Mouse (Mus musculus) midbrain, embryonic 15.5 days (tissue): ENCODE data around the gene Ntf3. TPM values are rescaled to one million over a fixed set of nuclear protein-coding genes. Genes with fewer than 3 reads are reported as not detected.

Experiments
- ATAC-seq: fragments of 200-750 bp; cut with Nextera tagmentation; replicated peaks from 2 replicates; pipeline ENCODE4 v1.8.0; 2017; ENCODE audit warnings: moderate TSS enrichment
- H3K27ac ChIP-seq: fragments of 300-500 bp; sonication (generic); 2 replicates; pipeline ENCODE4 v1.5.1; 2015; ENCODE audit warnings: mild to moderate bottlenecking, inconsistent platforms
- H3K27me3 ChIP-seq: fragments of 300-500 bp; sonication (generic); replicated peaks from 2 replicates; pipeline ENCODE4 v1.6.1; 2015; ENCODE audit warnings: inconsistent platforms
- H3K36me3 ChIP-seq: fragments of 300-500 bp; sonication (generic); replicated peaks from 2 replicates; pipeline ENCODE4 v1.6.1; 2015; ENCODE audit warnings: inconsistent platforms
- H3K4me1 ChIP-seq: fragments of 300-500 bp; sonication (generic); 2 replicates; pipeline ENCODE4 v1.6.1; 2015; ENCODE audit warnings: inconsistent platforms
- H3K4me2 ChIP-seq: fragments of 300-500 bp; sonication (generic); 2 replicates; pipeline ENCODE4 v1.6.1; 2015; ENCODE audit warnings: inconsistent platforms, mild to moderate bottlenecking, moderate library complexity
- H3K4me3 ChIP-seq: fragments of 300-500 bp; sonication (generic); 2 replicates; pipeline ENCODE4 v1.5.1; 2015; ENCODE audit warnings: mild to moderate bottlenecking, inconsistent platforms
- H3K9ac ChIP-seq: fragments of 300-500 bp; sonication (generic); 2 replicates; pipeline ENCODE4 v1.6.1; 2015; ENCODE audit warnings: mild to moderate bottlenecking, inconsistent platforms
- H3K9me3 ChIP-seq: fragments of 300-500 bp; sonication (generic); 2 replicates; pipeline ENCODE4 v1.6.1; 2016; ENCODE audit warnings: inconsistent platforms
- WGBS: fragments of 180-500 bp; shearing (Covaris S2); methylation state at CpG from one replicate; pipeline ENCODE4 v1.1.7; 2015; ENCODE audit warnings: mixed read lengths; 5-methylcytosine and 5-hydroxymethylcytosine counted together
- polyA plus RNA-seq: library from polyadenylated mRNA; unstranded; fragments of >200 nt; fragmentation: Nextera tagmentation; extraction: Ambion mirVana; gene quantifications from 2 replicates; pipeline ENCODE4 v1.2.1, GENCODE M21; 2015

Gene Ntf3
- polyA plus RNA-seq = 1.3 and 2.3 TPM in 2 replicates

DNA sequence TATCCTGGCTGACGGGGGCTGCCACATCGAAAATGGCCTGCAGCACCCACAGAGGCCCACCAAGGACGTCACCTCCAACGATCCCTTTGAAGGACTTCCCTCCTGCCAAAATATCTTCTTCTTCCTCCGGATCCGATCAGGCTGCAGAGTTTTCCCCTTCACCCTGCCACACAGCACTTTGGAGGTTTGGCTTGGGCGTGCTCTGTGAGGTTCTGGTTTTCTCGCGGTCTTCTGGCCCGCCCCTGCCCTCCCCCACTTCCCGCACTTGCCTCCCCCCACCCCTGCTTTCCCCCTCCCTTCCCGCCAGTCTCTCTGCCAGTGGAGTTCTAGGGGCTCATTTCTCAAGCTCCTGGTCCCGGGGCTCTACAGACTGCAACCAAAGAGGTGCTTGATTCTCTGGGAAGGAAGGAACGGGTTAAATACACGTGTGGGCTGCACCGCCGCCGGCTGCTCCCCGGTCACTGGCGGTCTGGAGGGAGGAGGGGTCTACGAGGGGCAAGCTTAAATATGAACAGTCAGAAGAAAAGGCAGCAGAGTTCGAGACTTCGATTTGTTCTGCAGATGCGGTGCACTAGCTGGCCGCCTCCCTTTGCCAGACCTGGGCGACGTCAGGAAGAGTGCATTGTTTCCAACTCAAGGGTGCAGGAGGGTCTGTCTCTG lies at the start of gene Ntf3:
TSS of gene Ntf3 (minus strand) at position 363 of the 660 bp plus-strand sequence.
- H3K27ac ChIP-seq = no peak within 1 kb of the TSS
- H3K4me2 ChIP-seq = peak within 1 kb of the TSS; percentile 57
- WGBS = under 1% methylated on average over 26 of the region's 27 CpGs
- peaks cover 51% of the 10 kb centered on the region for H3K27me3 ChIP-seq
- H3K36me3 ChIP-seq = no peaks in the 10 kb centered on the region
- peak within 1 kb of the TSS; percentile 28; the same call in 1 of the 2 replicates for H3K9ac ChIP-seq
- ATAC-seq = no peak
- peaks cover 41% of the 10 kb centered on the region for H3K4me1 ChIP-seq
- no peaks in the 10 kb centered on the region for H3K9me3 ChIP-seq
- H3K4me3 ChIP-seq = peak within 1 kb of the TSS; percentile 33

DNA sequence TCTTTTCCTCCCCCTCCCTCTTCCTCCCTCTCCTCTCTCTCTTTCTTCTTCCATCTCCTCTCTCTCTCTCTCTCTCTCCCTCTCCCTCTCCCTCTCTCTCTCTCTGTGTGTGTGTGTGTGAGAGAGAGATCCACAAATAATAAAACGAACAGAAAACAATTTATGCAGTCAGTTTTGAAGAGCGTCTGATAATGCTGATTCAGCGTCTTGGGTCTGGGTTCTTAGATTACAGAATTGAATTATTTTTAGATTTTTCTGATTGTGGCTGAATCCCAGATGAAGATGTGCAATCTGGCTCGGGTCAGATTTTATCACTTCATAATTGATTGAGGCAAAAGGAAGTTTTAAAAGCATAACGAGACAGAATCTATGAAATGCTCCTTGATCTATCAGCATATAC lies 46.6 kb upstream of the Ntf3 start:
- H3K36me3 ChIP-seq = no peaks in the 10 kb centered on the region
- H3K4me2 ChIP-seq = no peak overlapping the region
- ATAC-seq = no peak
- H3K9ac ChIP-seq = no peak overlapping the region
- H3K9me3 ChIP-seq = no peaks in the 10 kb centered on the region
- 77% methylated on average over 5 of the region's 5 CpGs for WGBS
- no peak overlapping the region for H3K27ac ChIP-seq
- H3K4me3 ChIP-seq = no peak overlapping the region
- H3K27me3 ChIP-seq = no peaks in the 10 kb centered on the region
- H3K4me1 ChIP-seq = no peaks in the 10 kb centered on the region

DNA sequence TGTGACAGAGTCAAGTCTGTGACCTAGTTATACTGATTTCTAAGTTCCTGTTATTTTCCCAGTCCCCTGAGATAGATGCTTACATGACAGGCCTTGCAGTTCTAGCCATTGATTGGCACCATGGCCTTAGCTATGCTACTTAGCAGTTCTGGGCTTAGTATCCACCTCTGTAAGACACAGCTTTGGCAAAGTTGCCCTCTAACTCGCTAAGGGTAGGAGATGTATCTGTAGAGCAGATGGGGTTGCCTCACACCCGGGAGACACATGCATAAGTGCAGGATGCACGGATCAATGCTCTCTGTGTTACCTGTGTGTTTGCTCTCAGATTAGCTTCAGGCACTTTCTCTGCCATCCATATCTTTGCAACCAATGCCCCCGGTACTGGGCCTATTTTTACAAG lies 36.7 kb upstream of the Ntf3 start:
- no peak overlapping the region for H3K4me3 ChIP-seq
- H3K27ac ChIP-seq = no peak overlapping the region
- H3K4me1 ChIP-seq = no peaks in the 10 kb centered on the region
- H3K9me3 ChIP-seq = no peaks in the 10 kb centered on the region
- no peak for ATAC-seq
- 82% methylated on average over 4 of the region's 4 CpGs for WGBS
- H3K9ac ChIP-seq = no peak overlapping the region
- no peaks in the 10 kb centered on the region for H3K36me3 ChIP-seq
- H3K27me3 ChIP-seq = no peaks in the 10 kb centered on the region
- H3K4me2 ChIP-seq = no peak overlapping the region

DNA sequence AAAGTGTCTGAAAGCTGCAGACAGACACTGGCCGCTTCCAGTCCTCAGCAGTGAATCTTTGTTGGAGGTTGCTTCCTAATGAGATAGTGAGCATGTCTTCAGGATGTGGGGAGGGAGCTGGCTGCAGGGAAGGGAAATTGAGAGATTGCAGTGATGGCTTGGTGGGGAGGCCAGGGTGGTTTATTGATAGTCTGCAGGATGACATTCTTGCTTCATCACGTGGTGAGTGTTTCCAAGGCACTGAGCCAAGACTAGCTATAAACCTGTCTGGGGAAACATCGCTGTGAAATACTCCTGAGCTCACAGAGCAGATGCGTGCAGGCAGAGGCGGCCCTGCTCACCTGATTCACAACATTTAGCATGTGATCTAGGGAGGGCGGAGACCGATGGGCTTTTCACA lies 36.2 kb upstream of the Ntf3 start:
- 78% methylated on average over 7 of the region's 7 CpGs for WGBS
- no peaks in the 10 kb centered on the region for H3K4me1 ChIP-seq
- H3K9me3 ChIP-seq = no peaks in the 10 kb centered on the region
- H3K9ac ChIP-seq = no peak overlapping the region
- H3K36me3 ChIP-seq = no peaks in the 10 kb centered on the region
- H3K4me3 ChIP-seq = no peak overlapping the region
- no peak overlapping the region for H3K27ac ChIP-seq
- H3K4me2 ChIP-seq = no peak overlapping the region
- H3K27me3 ChIP-seq = no peaks in the 10 kb centered on the region
- no peak for ATAC-seq

DNA sequence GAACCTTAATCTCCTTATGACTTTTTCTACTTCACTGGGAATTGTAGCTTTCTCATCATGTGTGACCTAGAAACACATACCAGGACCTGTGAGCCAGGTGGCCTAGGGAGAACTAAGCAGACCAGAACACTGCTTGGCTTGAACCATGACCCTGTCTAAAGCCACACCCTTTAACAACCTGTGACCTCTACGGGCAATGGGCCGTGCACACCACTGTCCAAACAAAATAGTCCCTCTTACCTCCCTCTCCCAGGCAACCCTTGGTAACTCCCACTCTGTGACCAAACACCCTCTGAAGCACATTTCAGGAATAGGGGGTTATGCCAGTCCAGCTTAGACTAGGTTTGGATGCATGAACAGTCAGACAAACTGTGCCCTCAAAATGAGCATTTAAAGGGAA lies 35.0 kb upstream of the Ntf3 start:
- no peaks in the 10 kb centered on the region for H3K4me1 ChIP-seq
- no peak overlapping the region for H3K4me2 ChIP-seq
- H3K9ac ChIP-seq = no peak overlapping the region
- no peak for ATAC-seq
- 83% methylated on average over 2 of the region's 2 CpGs for WGBS
- no peaks in the 10 kb centered on the region for H3K36me3 ChIP-seq
- no peak overlapping the region for H3K27ac ChIP-seq
- H3K4me3 ChIP-seq = no peak overlapping the region
- no peaks in the 10 kb centered on the region for H3K27me3 ChIP-seq
- H3K9me3 ChIP-seq = no peaks in the 10 kb centered on the region

DNA sequence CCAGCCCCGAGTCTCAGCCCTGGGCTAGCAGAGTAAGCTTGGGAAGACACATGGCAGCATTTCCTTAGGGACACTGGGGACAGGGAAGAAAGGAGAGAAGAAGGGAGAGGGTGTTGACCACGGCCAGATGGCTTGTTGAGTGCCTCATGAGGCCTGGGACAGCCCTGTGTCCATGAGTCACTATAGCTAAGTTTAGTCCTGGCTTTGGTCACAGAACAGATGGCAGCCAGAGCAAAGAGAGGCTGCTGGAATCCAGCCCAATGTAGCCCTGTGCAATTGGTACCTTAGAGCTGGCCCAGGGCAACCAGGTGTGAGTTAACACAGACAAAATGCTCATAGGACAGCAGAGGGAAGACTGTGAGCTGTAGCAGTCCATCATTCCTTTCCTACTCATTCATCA lies 33.2 kb upstream of the Ntf3 start:
- no peak overlapping the region for H3K4me3 ChIP-seq
- H3K9me3 ChIP-seq = no peaks in the 10 kb centered on the region
- ATAC-seq = no peak
- H3K36me3 ChIP-seq = no peaks in the 10 kb centered on the region
- H3K4me1 ChIP-seq = no peaks in the 10 kb centered on the region
- H3K9ac ChIP-seq = no peak overlapping the region
- H3K27me3 ChIP-seq = no peaks in the 10 kb centered on the region
- no peak overlapping the region for H3K27ac ChIP-seq
- 84% methylated on average over 2 of the region's 2 CpGs for WGBS
- no peak overlapping the region for H3K4me2 ChIP-seq

DNA sequence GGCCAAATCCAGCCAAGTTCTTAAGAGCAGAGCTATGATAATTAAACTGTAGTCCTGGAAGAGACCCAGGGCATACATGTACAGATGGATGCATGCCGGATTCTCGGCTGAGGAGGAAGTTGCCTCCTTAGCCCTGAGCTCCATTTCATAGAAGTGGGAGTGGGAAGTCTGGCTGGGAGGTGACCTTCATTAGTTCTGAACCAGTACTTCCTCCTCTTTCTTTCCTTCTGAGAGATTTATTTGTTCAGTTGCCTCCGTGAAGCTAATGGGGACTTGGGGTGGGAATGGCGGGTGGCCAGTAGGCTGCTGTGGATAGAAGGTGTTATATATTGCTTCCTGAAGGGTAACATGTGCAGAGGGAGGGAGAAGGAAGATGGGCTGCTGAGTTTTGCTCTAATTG lies 28.1 kb upstream of the Ntf3 start:
- Histone ChIP-seq H3K9ac (no peak overlapping the region), H3K27ac (no peak overlapping the region), H3K9me3 (no peaks in the 10 kb centered on the region), H3K36me3 (no peaks in the 10 kb centered on the region), H3K4me1 (no peaks in the 10 kb centered on the region), H3K4me3 (no peak overlapping the region), H3K4me2 (no peak overlapping the region), H3K27me3 (no peaks in the 10 kb centered on the region)
- no peak for ATAC-seq
- 86% methylated on average over 4 of the region's 4 CpGs for WGBS

DNA sequence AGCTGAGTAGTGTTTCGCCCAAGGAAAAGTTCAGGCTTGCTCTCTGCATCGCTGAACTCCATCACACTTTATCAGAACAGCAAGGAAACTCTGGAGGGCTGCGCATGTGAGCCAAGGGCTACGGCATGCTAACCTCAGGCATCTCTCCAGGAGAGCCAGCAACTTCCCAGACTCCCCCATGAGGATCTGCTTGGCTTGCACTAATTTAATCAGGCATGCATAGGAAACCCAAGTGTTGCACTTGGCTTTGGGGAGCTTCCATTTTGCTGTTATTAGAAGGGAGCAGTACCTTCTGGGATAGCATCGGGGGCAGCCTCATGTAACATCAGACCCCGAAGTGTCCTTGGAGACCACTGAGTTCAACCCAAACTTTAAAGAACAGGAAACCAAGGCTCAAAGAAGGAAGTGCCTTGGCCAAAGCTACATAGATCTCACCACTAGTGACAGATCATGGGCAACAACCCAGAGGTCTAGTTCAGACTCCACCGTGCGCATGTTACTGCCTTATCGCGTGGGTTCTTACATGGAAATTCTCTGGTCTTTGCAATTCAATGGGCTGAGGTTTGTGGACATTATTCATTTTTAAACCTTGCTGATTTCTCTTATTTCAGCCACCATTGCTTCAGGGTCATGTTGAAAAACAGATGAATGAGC lies 23.6 kb upstream of the Ntf3 start:
- 92% methylated on average over 10 of the region's 10 CpGs for WGBS
- no peak overlapping the region for H3K9ac ChIP-seq
- H3K4me1 ChIP-seq = no peaks in the 10 kb centered on the region
- no peak overlapping the region for H3K4me3 ChIP-seq
- H3K27ac ChIP-seq = no peak overlapping the region
- ATAC-seq = no peak
- H3K36me3 ChIP-seq = no peaks in the 10 kb centered on the region
- H3K9me3 ChIP-seq = no peaks in the 10 kb centered on the region
- H3K4me2 ChIP-seq = no peak overlapping the region
- H3K27me3 ChIP-seq = no peaks in the 10 kb centered on the region

DNA sequence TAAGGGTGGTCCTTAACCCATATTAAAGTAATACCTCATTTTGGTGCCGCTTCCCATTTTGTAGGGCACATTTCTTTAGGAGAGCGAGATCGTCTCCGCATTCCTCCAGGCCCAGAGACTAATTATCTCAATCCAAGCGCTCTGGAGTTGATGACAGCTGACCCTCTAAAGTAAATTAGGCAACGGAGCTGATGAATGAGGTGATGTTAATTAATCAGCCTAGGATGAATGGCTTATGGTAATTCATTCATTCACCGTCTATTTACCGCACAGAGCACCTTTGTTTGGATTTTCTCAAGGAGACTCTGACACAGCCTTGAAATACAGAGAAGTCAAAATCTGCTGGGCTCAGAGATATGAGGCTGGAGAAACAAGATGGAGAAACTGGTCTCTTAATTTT lies 20.7 kb upstream of the Ntf3 start:
- WGBS = 61% methylated on average over 8 of the region's 8 CpGs
- Histone ChIP-seq H3K4me2 (no peak overlapping the region), H3K27me3 (no peaks in the 10 kb centered on the region), H3K9ac (no peak overlapping the region), H3K4me1 (no peaks in the 10 kb centered on the region), H3K36me3 (no peaks in the 10 kb centered on the region), H3K9me3 (no peaks in the 10 kb centered on the region), H3K4me3 (no peak overlapping the region), H3K27ac (no peak overlapping the region)
- ATAC-seq = no peak

DNA sequence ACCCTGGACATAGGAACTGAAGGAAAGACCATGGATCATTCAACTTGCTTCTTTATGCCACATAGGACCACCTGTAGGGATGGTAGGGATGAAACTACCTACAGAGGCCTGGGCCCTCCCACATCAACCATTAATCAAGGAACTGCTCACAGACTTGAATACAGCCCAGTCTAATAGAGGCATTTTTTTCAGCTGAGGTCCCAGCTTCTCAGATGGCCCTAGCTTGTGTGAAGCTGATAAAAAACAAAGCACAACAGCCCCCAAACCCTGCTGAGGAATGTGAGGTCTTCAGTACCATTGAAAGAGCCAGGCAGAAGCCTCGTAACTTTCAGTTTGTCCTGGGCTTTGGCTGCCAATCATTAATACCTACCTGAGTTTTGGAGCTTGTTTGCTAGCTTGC lies 19.4 kb upstream of the Ntf3 start:
- H3K27ac ChIP-seq = no peak overlapping the region
- H3K9me3 ChIP-seq = no peaks in the 10 kb centered on the region
- no peaks in the 10 kb centered on the region for H3K27me3 ChIP-seq
- H3K4me2 ChIP-seq = no peak overlapping the region
- H3K4me3 ChIP-seq = no peak overlapping the region
- no peaks in the 10 kb centered on the region for H3K36me3 ChIP-seq
- no peak for ATAC-seq
- no peaks in the 10 kb centered on the region for H3K4me1 ChIP-seq
- H3K9ac ChIP-seq = no peak overlapping the region
- 79% methylated on average over 1 of the region's 1 CpGs for WGBS

DNA sequence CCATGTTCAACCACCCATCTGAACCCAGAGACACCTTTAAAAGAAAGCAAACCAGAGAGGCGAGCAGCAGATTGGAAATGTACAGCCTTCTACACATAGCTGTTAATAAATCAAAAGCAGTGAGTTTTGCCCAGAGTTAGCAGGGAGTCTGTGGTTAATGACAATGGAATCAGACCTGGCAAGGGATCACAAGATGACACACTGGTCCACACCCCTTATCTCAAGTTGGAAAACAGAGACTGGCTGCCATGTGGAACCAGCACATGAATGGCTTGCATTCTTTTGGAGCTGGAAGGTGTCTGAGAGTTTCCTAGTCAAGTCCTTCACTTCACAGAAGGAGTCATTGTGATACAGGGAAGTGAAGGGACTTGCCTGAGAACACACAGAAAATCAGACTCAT lies 5.4 kb upstream of the Ntf3 start:
- no peak overlapping the region for H3K4me3 ChIP-seq
- H3K4me1 ChIP-seq = peaks cover under 1% of the 10 kb centered on the region
- no peak overlapping the region for H3K27ac ChIP-seq
- H3K27me3 ChIP-seq = peaks cover 3% of the 10 kb centered on the region; the same call in 1 of the 2 replicates
- 95% methylated on average over 1 of the region's 1 CpGs for WGBS
- no peaks in the 10 kb centered on the region for H3K36me3 ChIP-seq
- H3K9ac ChIP-seq = no peak overlapping the region
- ATAC-seq = no peak
- no peak overlapping the region for H3K4me2 ChIP-seq
- no peaks in the 10 kb centered on the region for H3K9me3 ChIP-seq

DNA sequence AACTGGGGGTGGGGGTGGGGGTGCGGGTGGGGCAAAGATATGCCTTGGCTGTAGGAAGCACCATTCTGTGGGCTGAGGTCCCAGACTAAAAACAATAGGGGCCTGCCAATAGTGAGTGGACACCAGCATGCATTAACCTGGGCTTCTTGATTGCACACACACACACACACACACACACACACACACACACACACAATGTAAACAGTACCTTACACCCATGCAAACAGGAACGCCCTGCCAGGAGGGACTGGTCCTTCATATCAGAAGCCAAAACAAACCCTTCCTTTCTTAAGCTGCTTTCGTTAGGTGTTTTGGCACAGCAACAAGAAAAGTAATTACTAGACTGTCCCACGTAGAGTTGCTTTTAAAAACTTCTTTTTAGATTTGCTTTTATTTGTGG lies 4.1 kb upstream of the Ntf3 start:
- H3K4me1 ChIP-seq = peaks cover 9% of the 10 kb centered on the region
- 89% methylated on average over 4 of the region's 4 CpGs for WGBS
- H3K4me3 ChIP-seq = no peak overlapping the region
- peaks cover 15% of the 10 kb centered on the region for H3K27me3 ChIP-seq
- H3K9ac ChIP-seq = no peak overlapping the region
- no peak overlapping the region for H3K4me2 ChIP-seq
- H3K9me3 ChIP-seq = no peaks in the 10 kb centered on the region
- ATAC-seq = no peak
- H3K36me3 ChIP-seq = no peaks in the 10 kb centered on the region
- H3K27ac ChIP-seq = no peak overlapping the region

DNA sequence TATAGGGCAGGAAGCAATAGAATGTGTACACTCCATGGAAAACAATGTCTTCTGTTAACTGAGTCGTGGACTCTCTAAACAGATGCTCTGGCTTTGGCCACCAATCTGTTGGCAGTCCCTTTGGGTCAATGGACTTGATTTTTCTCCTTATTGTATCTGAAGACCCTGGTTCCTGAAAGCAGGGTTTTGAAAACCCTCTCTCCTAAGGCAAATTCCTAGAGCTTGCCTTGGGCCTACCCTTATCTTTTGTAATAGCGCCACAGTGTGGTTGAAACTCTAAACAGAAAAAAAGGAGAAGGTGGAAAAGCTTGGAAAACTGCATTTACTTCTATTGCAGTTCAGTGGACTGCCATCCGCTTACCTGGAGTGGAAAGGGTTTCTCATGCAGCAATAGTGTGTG lies 1.0 kb upstream of the Ntf3 start:
- no peak overlapping the region for H3K27ac ChIP-seq
- no peaks in the 10 kb centered on the region for H3K9me3 ChIP-seq
- no peak overlapping the region for H3K9ac ChIP-seq
- ATAC-seq = no peak
- H3K36me3 ChIP-seq = no peaks in the 10 kb centered on the region
- no peak overlapping the region for H3K4me2 ChIP-seq
- H3K4me3 ChIP-seq = no peak overlapping the region
- WGBS = 15% methylated on average over 3 of the region's 3 CpGs
- peaks cover 41% of the 10 kb centered on the region for H3K27me3 ChIP-seq
- peaks cover 32% of the 10 kb centered on the region for H3K4me1 ChIP-seq
